Mouse (Mus musculus) MEL (cell line): ENCODE measurements around the gene Smyd5.

ENCODE experiments used
- CHD1 ChIP-seq: IDR thresholded peaks from 2 replicates; pipeline ENCODE4 v1.6.1; 2012; ENCODE audit warnings: low read depth, mild to moderate bottlenecking, inconsistent platforms, low read length, improper control_type of control experiment
- CTCF ChIP-seq, 3 experiments: IDR thresholded peaks in 2 of 3; conservative IDR thresholded peaks in 1 of 3; 2 replicates each; pipeline ENCODE4 v1.5.1; 2011 to 2012; ENCODE audit warnings: low read length in 3 of 3, low read depth in 2 of 3, mild to moderate bottlenecking in 2 of 3, improper control_type of control experiment in 1 of 3, inconsistent platforms in 1 of 3, mixed read lengths in 1 of 3, moderate library complexity in 1 of 3; ENCODE audit not compliant: control insufficient read depth in 1 of 3, insufficient read depth in 1 of 3, poor library complexity in 1 of 3, severe bottlenecking in 1 of 3
- ELF1 ChIP-seq: IDR thresholded peaks from 2 replicates; pipeline ENCODE4 v1.6.1; 2014; ENCODE audit warnings: low read depth, mild to moderate bottlenecking, inconsistent platforms, low read length, improper control_type of control experiment, moderate library complexity
- MAX ChIP-seq: IDR thresholded peaks from 2 replicates; pipeline ENCODE4 v1.6.1; 2011; ENCODE audit warnings: low read length, improper control_type of control experiment
- POLR2A ChIP-seq, 2 experiments: IDR thresholded peaks; 2 replicates each; pipeline ENCODE4 v1.6.1; 2011 to 2012; ENCODE audit warnings: low read length in 2 of 2, mild to moderate bottlenecking in 2 of 2, control low read depth in 1 of 2, improper control_type of control experiment in 1 of 2, low read depth in 1 of 2, moderate library complexity in 1 of 2; ENCODE audit not compliant: control insufficient read depth in 1 of 2, insufficient read depth in 1 of 2, poor library complexity in 1 of 2
- SMC3 ChIP-seq: IDR thresholded peaks from 2 replicates; pipeline ENCODE4 v1.6.1; 2011; ENCODE audit warnings: low read depth, low read length, improper control_type of control experiment
- ZC3H11A ChIP-seq: IDR thresholded peaks from 2 replicates; pipeline ENCODE4 v1.6.1; 2012; ENCODE audit warnings: low read depth, mild to moderate bottlenecking, inconsistent platforms, low read length, improper control_type of control experiment
- ZKSCAN1 ChIP-seq: IDR thresholded peaks from 2 replicates; pipeline ENCODE4 v1.6.1; 2012; ENCODE audit warnings: low read depth, mild to moderate bottlenecking, inconsistent platforms, low read length, improper control_type of control experiment, moderate library complexity

GRCm38 (mm10) chr6:85444266-85444965, 12.6 kb downstream of the Smyd5 start:
- TF ChIP-seq CTCF (IDR thresholded peaks at IDR 0.05 in 2 of 3, conservative IDR thresholded peaks at IDR 0.05 in 1 of 3; ENCODE audit: control insufficient read depth in 1 of 3, insufficient read depth in 1 of 3, low read depth in 2 of 3, low read length in 3 of 3, poor library complexity in 1 of 3, severe bottlenecking in 1 of 3): no peak
- no peak for TF ChIP-seq POLR2A (IDR thresholded peaks at IDR 0.05; ENCODE audit: control insufficient read depth in 1 of 2, insufficient read depth in 1 of 2, low read depth in 1 of 2, low read length in 2 of 2, poor library complexity in 1 of 2)
- TF ChIP-seq ZC3H11A: no peak
- no peak for TF ChIP-seq CHD1
- no peak for TF ChIP-seq ZKSCAN1
- TF ChIP-seq ELF1: no peak
- no peak for TF ChIP-seq SMC3
- TF ChIP-seq MAX: no peak
